Mouse (Mus musculus): ENCODE results near the gene Btbd11. TPM values are rescaled to one million over a fixed set of nuclear protein-coding genes. Genes with fewer than 3 reads are reported as not detected.

Gene Btbd11
- polyA plus RNA-seq, 1 experiment from 2014 or later: 1.9 TPM

DNA sequence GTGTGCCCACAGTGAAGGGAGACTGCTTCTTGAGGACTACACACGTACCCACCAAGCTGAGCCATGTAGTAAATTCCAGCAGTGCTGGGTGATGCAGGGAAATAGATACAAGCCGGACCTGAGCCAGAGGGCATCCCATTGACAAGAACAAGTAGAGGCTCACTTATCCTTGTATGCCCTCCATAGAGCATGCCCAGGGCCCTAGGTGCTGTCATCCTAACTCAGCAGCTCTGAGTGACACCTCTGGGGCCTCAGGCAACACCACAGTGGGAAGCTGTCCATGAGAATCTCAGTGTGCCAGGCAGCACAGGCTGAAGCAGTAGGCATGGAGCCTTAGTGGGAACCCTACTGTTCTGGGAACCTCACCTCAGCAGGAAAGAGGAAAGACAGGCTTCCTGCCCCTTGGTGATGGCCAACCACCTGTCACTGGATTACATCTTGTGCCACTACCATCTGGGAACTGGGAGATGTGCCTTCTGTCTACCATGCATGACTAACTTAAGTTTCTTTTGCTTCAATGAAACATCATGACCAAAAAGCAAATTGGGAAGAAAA lies 66.7 kb downstream of the Btbd11 start:
- no peak for ATAC-seq (ENCODE audit: low FRiP score, low TSS enrichment)
- DNase-seq (ENCODE audit: low spot score): no peak
- WGBS: 92% methylated on average over 2 of the region's 2 CpGs
- Histone ChIP-seq H3K4me3 (ENCODE audit: low read depth, low read length) (no peak overlapping the region), H3K27ac (replicated peaks) (no peak overlapping the region), H3K9me3 (ENCODE audit: control insufficient read depth, low read length) (no peaks in the 10 kb centered on the region), H3K27me3 (ENCODE audit: control insufficient read depth, insufficient read depth, low read length) (no peaks in the 10 kb centered on the region), H3K4me1 (replicated peaks; ENCODE audit: control insufficient read depth, insufficient read depth) (no peaks in the 10 kb centered on the region), H3K9ac (ENCODE audit: low read length) (no peak overlapping the region), H3K4me2 (replicated peaks; ENCODE audit: low read depth) (no peak overlapping the region), H3K36me3 (ENCODE audit: control insufficient read depth, insufficient read depth, low read length) (no peaks in the 10 kb centered on the region)
- TF ChIP-seq CTCF (IDR thresholded peaks at IDR 0.05; ENCODE audit: low read depth) (no peak), EP300 (optimal IDR thresholded peaks at IDR 0.05) (no peak)

DNA sequence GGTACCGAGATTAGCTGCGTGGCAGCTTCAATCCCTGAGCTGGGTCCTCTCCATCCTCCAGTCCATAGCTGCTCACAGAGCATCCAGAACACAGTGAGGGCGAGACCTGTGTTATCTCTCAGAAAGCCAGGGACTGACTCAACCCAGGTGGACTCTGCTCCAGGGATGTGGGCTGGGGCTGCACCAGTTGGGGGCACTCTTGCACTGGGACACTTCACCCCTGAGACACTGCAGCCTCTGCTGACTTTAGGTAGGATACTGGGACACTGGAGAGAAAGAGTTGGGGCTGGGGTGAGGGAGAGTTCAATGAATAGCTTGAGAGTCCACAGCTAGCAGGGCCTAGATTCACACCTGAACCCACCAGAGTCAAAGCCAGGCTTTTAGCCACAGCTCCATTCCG lies 69.4 kb downstream of the Btbd11 start:
- Histone ChIP-seq H3K27ac (replicated peaks) (no peak overlapping the region), H3K36me3 (ENCODE audit: control insufficient read depth, insufficient read depth, low read length) (no peaks in the 10 kb centered on the region), H3K9me3 (ENCODE audit: control insufficient read depth, low read length) (no peaks in the 10 kb centered on the region), H3K4me3 (ENCODE audit: low read depth, low read length) (no peak overlapping the region), H3K9ac (ENCODE audit: low read length) (no peak overlapping the region), H3K4me2 (replicated peaks; ENCODE audit: low read depth) (no peak overlapping the region), H3K27me3 (ENCODE audit: control insufficient read depth, insufficient read depth, low read length) (no peaks in the 10 kb centered on the region), H3K4me1 (replicated peaks; ENCODE audit: control insufficient read depth, insufficient read depth) (no peaks in the 10 kb centered on the region)
- DNase-seq (ENCODE audit: low spot score) (no peak), ATAC-seq (ENCODE audit: low FRiP score, low TSS enrichment) (0 out of 2 replicates have a peak, but pooled peaks have one; percentile 24)
- 64% methylated on average over 4 of the region's 4 CpGs for WGBS
- TF ChIP-seq CTCF (IDR thresholded peaks at IDR 0.05; ENCODE audit: low read depth) (peak; percentile 47), EP300 (optimal IDR thresholded peaks at IDR 0.05) (no peak)

DNA sequence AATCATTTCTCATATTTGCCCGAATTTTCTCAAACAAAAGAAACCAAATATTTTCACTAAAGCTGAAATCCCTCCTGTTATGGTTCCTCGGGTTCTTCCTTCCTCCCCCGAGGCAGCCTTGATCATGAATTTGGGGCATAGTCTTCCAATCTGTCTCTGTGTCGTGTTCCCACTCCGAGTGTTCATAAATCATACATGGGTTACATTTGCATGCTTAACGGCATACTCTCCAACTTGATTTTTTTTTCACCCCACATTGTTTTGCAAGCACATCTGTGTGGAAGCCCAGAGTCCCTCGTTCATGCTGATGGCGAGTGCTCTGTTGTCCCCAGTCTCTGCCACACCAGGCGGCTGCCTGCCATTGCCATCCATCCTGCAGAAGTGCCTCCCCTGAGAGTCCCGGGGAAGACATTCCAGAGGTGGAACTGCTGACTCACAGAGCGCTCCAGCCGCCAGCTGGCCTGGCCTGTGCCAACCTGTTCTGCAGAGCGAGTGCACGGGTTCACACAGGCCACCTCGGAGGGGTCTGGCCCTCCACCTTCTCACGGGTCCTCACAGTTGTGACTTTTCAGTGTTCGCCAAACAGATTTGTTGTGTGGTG lies 72.2 kb downstream of the Btbd11 start:
- WGBS: 23% methylated on average over 17 of the region's 17 CpGs
- peak overlapping the region; percentile 25; the same call in 1 of the 2 replicates for H3K4me2 ChIP-seq (replicated peaks; ENCODE audit: low read depth)
- DNase-seq (ENCODE audit: low spot score): peak; percentile 37

DNA sequence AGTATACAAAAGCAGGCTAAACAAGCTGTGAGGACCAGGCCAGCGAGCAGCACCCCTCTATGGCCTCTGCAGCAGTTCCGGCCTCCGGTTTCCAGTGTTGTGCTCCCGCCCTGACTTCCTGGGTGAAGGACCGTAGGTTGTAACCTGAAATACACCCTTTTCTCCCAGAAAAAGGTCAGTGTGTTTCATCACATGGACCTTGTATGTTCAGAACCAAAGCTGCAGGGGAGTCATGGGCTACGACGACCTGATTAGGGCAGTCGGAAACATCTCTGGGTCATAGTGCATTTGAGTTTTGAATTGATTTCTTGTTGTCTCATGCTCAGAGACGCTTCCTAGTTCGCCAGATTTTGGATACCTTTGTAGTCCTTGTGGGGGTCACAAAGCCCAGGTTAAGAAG lies 74.1 kb downstream of the Btbd11 start:
- Histone ChIP-seq H3K4me1 (replicated peaks; ENCODE audit: control insufficient read depth, insufficient read depth) (no peaks in the 10 kb centered on the region), H3K4me3 (ENCODE audit: low read depth, low read length) (no peak overlapping the region), H3K36me3 (ENCODE audit: control insufficient read depth, insufficient read depth, low read length) (no peaks in the 10 kb centered on the region), H3K9ac (ENCODE audit: low read length) (no peak overlapping the region), H3K27ac (replicated peaks) (no peak overlapping the region), H3K27me3 (ENCODE audit: control insufficient read depth, insufficient read depth, low read length) (no peaks in the 10 kb centered on the region), H3K4me2 (replicated peaks; ENCODE audit: low read depth) (no peak overlapping the region), H3K9me3 (ENCODE audit: control insufficient read depth, low read length) (no peaks in the 10 kb centered on the region)
- 92% methylated on average over 10 of the region's 10 CpGs for WGBS
- ATAC-seq (ENCODE audit: low FRiP score, low TSS enrichment) (no peak), DNase-seq (ENCODE audit: low spot score) (no peak)
- TF ChIP-seq CTCF (IDR thresholded peaks at IDR 0.05; ENCODE audit: low read depth) (no peak), EP300 (optimal IDR thresholded peaks at IDR 0.05) (no peak)

More for the DNA sequence above, 72.2 kb downstream of the Btbd11 start:
- Histone ChIP-seq H3K4me3 (ENCODE audit: low read depth, low read length) (no peak overlapping the region), H3K36me3 (ENCODE audit: control insufficient read depth, insufficient read depth, low read length) (no peaks in the 10 kb centered on the region), H3K9ac (ENCODE audit: low read length) (no peak overlapping the region), H3K27me3 (ENCODE audit: control insufficient read depth, insufficient read depth, low read length) (no peaks in the 10 kb centered on the region), H3K27ac (replicated peaks) (no peak overlapping the region), H3K4me1 (replicated peaks; ENCODE audit: control insufficient read depth, insufficient read depth) (no peaks in the 10 kb centered on the region), H3K9me3 (ENCODE audit: control insufficient read depth, low read length) (no peaks in the 10 kb centered on the region)
- TF ChIP-seq EP300 (optimal IDR thresholded peaks at IDR 0.05): no peak
- no peak for TF ChIP-seq CTCF (IDR thresholded peaks at IDR 0.05; ENCODE audit: low read depth)
- peak; percentile 74; the same call in 1 of the 2 replicates for ATAC-seq (ENCODE audit: low FRiP score, low TSS enrichment)

DNA sequence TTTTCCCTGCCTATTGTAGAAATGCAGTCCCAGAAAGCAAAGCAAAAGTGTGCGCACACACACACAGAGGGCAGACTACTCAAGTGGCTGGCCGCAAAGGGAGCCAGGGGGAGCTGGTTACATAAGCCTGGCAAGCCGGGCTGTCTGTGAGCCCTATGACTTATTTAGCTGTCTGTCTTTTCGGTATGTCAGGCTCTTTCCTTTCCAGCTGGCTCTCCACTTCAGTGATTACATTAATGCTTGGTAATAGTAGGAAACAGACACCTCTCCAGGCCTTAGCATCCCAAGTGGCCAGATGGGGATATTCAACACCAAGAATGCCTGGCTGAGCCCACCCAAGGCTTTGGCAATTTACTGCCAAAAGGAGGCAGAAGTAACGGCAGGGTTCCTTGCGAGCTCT lies 77.5 kb downstream of the Btbd11 start:
- Histone ChIP-seq H3K4me1 (replicated peaks; ENCODE audit: control insufficient read depth, insufficient read depth) (no peaks in the 10 kb centered on the region), H3K36me3 (ENCODE audit: control insufficient read depth, insufficient read depth, low read length) (no peaks in the 10 kb centered on the region), H3K27me3 (ENCODE audit: control insufficient read depth, insufficient read depth, low read length) (no peaks in the 10 kb centered on the region), H3K4me3 (ENCODE audit: low read depth, low read length) (no peak overlapping the region), H3K27ac (replicated peaks) (no peak overlapping the region), H3K9ac (ENCODE audit: low read length) (no peak overlapping the region), H3K9me3 (ENCODE audit: control insufficient read depth, low read length) (no peaks in the 10 kb centered on the region), H3K4me2 (replicated peaks; ENCODE audit: low read depth) (no peak overlapping the region)
- peak; percentile 7; the same call in 1 of the 2 replicates for TF ChIP-seq CTCF (IDR thresholded peaks at IDR 0.05; ENCODE audit: low read depth)
- no peak for TF ChIP-seq EP300 (optimal IDR thresholded peaks at IDR 0.05)
- ATAC-seq (ENCODE audit: low FRiP score, low TSS enrichment) (no peak), DNase-seq (ENCODE audit: low spot score) (no peak)
- WGBS: 41% methylated on average over 6 of the region's 6 CpGs
